Mouse (Mus musculus): ENCODE measurements around the gene Plekha6. TPM values are rescaled to one million over a fixed set of nuclear protein-coding genes. Genes with fewer than 3 reads are reported as not detected.
"Not testable (repeated sequence)": the region's sequence is repeated elsewhere in the genome, so short reads cannot be mapped to it uniquely, and the experiment has no call there.

The Plekha6 gene
- polyA plus RNA-seq, 1 experiment = 97.1 TPM

DNA sequence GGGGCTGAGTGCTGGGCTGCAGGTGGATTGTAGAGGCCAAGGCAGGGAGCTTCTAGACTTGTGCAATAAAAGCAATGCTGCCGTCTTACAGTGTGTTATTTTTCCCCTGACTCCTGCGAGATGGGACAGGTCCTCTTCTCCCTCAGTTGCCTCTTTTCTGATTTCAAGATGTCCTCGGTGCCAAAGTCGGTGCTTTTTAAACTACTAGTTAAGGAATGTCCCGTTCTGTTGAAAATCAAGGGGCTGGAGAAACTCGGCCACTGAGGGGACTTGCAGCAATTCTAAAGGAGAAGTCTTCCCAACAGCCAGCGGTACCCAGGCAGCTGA, 165.6 kb downstream of the Plekha6 start:
- no peak for TF ChIP-seq CTCF (IDR thresholded peaks at IDR 0.05; ENCODE audit: control insufficient read depth, insufficient read depth, insufficient replicate concordance, low read depth, low read length)
- no peak for TF ChIP-seq POLR2A (IDR thresholded peaks at IDR 0.05; ENCODE audit: control insufficient read depth, low read depth, low read length)
- H3K4me3 ChIP-seq (ENCODE audit: control insufficient read depth, low read depth, low read length) = no peak overlapping the region; the same call in 1 of the 2 replicates
- no peak overlapping the region for H3K27ac ChIP-seq (ENCODE audit: control insufficient read depth, insufficient read depth, low read depth, low read length)
- H3K36me3 ChIP-seq (ENCODE audit: control insufficient read depth, insufficient read depth, low read length) = no peaks in the 10 kb centered on the region
- H3K4me1 ChIP-seq (ENCODE audit: control insufficient read depth, insufficient read depth, low read length) = peaks cover 5% of the 10 kb centered on the region
- no peaks in the 10 kb centered on the region for H3K27me3 ChIP-seq (ENCODE audit: control insufficient read depth, insufficient read depth, low read length)

GRCm38 (mm10) chr1:133331142-133331541, 167.1 kb downstream of the Plekha6 start:
- Histone ChIP-seq H3K4me1 (ENCODE audit: control insufficient read depth, insufficient read depth, low read length) (peaks cover 5% of the 10 kb centered on the region), H3K4me3 (ENCODE audit: control insufficient read depth, low read depth, low read length) (no peak overlapping the region), H3K36me3 (ENCODE audit: control insufficient read depth, insufficient read depth, low read length) (no peaks in the 10 kb centered on the region), H3K27me3 (ENCODE audit: control insufficient read depth, insufficient read depth, low read length) (no peaks in the 10 kb centered on the region), H3K27ac (ENCODE audit: control insufficient read depth, insufficient read depth, low read depth, low read length) (no peak overlapping the region)
- TF ChIP-seq POLR2A (IDR thresholded peaks at IDR 0.05; ENCODE audit: control insufficient read depth, low read depth, low read length) (no peak), CTCF (IDR thresholded peaks at IDR 0.05; ENCODE audit: control insufficient read depth, insufficient read depth, insufficient replicate concordance, low read depth, low read length) (no peak)

DNA sequence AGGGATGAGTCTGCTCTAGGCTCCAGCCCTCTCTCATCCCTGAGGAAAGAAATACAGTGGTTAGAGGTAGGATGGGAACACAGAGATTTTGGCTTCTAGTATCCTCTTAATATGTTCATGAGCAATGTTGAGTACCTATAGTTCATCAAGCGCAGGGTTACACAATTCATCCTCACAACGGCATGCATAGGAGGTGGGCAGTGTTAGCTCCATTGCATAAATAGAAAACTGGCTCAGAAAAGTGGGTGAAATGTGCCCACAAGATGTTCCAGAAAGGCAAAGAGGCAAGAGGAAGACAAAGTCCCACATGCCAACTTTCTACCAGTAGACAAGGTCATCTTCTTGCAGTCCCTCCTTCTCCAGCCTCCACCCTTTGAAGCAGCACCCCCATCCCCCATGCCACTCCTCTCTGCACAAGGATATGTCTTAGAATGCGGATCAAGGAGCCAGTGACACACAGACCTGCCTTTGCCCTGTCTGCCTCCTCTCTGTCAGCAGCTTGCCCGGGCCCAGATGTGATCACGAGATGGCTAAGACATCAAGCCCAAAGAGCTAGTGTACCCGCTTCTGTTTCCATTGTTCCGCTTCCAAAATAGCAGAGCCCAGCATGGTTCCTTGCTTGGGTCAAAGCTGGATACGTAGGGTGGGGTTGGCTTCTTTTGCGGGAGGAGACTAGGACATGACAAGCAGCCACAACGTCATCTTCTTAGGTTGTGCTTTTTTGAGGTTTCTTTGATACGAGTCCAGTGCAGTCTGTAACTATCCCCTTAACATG, 168.8 kb downstream of the Plekha6 start:
- no peak for TF ChIP-seq CTCF (IDR thresholded peaks at IDR 0.05; ENCODE audit: control insufficient read depth, insufficient read depth, insufficient replicate concordance, low read depth, low read length)
- TF ChIP-seq POLR2A (IDR thresholded peaks at IDR 0.05; ENCODE audit: control insufficient read depth, low read depth, low read length) = no peak
- Histone ChIP-seq H3K36me3 (ENCODE audit: control insufficient read depth, insufficient read depth, low read length) (no peaks in the 10 kb centered on the region), H3K4me1 (ENCODE audit: control insufficient read depth, insufficient read depth, low read length) (peaks cover 5% of the 10 kb centered on the region), H3K4me3 (ENCODE audit: control insufficient read depth, low read depth, low read length) (no peak overlapping the region), H3K27me3 (ENCODE audit: control insufficient read depth, insufficient read depth, low read length) (no peaks in the 10 kb centered on the region), H3K27ac (ENCODE audit: control insufficient read depth, insufficient read depth, low read depth, low read length) (no peak overlapping the region)

DNA sequence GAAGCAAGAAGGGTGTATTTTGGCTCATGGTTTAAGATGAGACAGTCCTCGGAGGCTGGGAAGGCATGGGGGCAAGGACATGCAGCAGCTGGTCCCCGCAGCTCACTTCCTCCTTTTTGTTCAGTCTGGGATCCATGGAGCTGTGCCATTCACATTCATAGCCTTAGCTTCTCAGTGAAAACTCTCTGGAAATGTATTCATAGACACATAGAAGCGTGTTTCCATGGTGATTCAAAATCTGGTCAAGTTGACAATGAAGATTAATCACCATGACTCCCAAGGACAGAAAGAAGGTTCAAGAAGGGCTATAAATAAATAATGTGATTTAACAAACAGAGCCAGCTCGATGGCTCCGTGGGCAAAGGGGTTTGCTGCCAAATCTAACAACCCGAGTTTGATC, 169.9 kb downstream of the Plekha6 start:
- Histone ChIP-seq H3K36me3 (ENCODE audit: control insufficient read depth, insufficient read depth, low read length) (no peaks in the 10 kb centered on the region), H3K4me1 (ENCODE audit: control insufficient read depth, insufficient read depth, low read length) (peaks cover 5% of the 10 kb centered on the region), H3K27me3 (ENCODE audit: control insufficient read depth, insufficient read depth, low read length) (no peaks in the 10 kb centered on the region), H3K4me3 (ENCODE audit: control insufficient read depth, low read depth, low read length) (no peak overlapping the region), H3K27ac (ENCODE audit: control insufficient read depth, insufficient read depth, low read depth, low read length) (no peak overlapping the region)
- no peak for TF ChIP-seq CTCF (IDR thresholded peaks at IDR 0.05; ENCODE audit: control insufficient read depth, insufficient read depth, insufficient replicate concordance, low read depth, low read length)

- H3K27ac ChIP-seq (ENCODE audit: control insufficient read depth, insufficient read depth, low read depth, low read length) = not testable (repeated sequence)
These were observed 176.4 kb downstream of the Plekha6 start for GRCm38 (mm10) chr1:133340403-133340802.

GRCm38 (mm10) chr1:133344357-133344756, 180.3 kb downstream of the Plekha6 start:
- no peak for TF ChIP-seq CTCF (IDR thresholded peaks at IDR 0.05; ENCODE audit: control insufficient read depth, insufficient read depth, insufficient replicate concordance, low read depth, low read length)
- TF ChIP-seq POLR2A (IDR thresholded peaks at IDR 0.05; ENCODE audit: control insufficient read depth, low read depth, low read length) = no peak
- H3K4me1 ChIP-seq (ENCODE audit: control insufficient read depth, insufficient read depth, low read length) = no peaks in the 10 kb centered on the region
- H3K27ac ChIP-seq (ENCODE audit: control insufficient read depth, insufficient read depth, low read depth, low read length) = no peak overlapping the region
- no peak overlapping the region for H3K4me3 ChIP-seq (ENCODE audit: control insufficient read depth, low read depth, low read length)
- H3K27me3 ChIP-seq (ENCODE audit: control insufficient read depth, insufficient read depth, low read length) = no peaks in the 10 kb centered on the region
- no peaks in the 10 kb centered on the region for H3K36me3 ChIP-seq (ENCODE audit: control insufficient read depth, insufficient read depth, low read length)

More at GRCm38 (mm10) chr1:133340403-133340802, 176.4 kb downstream of the Plekha6 start:
- not testable (repeated sequence) for H3K4me3 ChIP-seq (ENCODE audit: control insufficient read depth, low read depth, low read length); H3K4me1 ChIP-seq (ENCODE audit: control insufficient read depth, insufficient read depth, low read length); H3K36me3 ChIP-seq (ENCODE audit: control insufficient read depth, insufficient read depth, low read length); H3K27me3 ChIP-seq (ENCODE audit: control insufficient read depth, insufficient read depth, low read length)

DNA sequence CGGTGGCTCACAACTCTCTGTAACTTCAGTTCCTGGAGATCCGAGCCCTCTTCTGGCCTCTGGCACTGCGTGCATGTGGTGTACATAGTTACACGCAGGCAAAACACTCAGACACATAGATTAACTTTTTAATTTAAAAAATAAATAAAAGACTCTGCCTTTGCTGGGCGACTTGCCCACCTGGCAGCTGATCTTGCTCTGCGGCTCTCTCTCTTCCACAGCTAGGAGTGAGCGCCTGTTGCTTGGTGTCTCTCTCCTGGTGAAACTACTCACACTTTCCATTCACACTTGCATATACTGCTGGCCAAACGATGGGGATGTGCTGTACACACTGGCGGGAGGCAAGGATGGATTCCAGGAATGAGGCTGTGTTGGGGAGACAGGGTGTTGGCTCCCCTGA, 182.5 kb downstream of the Plekha6 start:
- H3K4me1 ChIP-seq (ENCODE audit: control insufficient read depth, insufficient read depth, low read length) = no peaks in the 10 kb centered on the region
- H3K27ac ChIP-seq (ENCODE audit: control insufficient read depth, insufficient read depth, low read depth, low read length) = no peak overlapping the region
- H3K36me3 ChIP-seq (ENCODE audit: control insufficient read depth, insufficient read depth, low read length) = no peaks in the 10 kb centered on the region
- H3K4me3 ChIP-seq (ENCODE audit: control insufficient read depth, low read depth, low read length) = no peak overlapping the region
- no peaks in the 10 kb centered on the region for H3K27me3 ChIP-seq (ENCODE audit: control insufficient read depth, insufficient read depth, low read length)
- no peak for TF ChIP-seq POLR2A (IDR thresholded peaks at IDR 0.05; ENCODE audit: control insufficient read depth, low read depth, low read length)
- TF ChIP-seq CTCF (IDR thresholded peaks at IDR 0.05; ENCODE audit: control insufficient read depth, insufficient read depth, insufficient replicate concordance, low read depth, low read length) = no peak

- no peak overlapping the region for H3K27ac ChIP-seq (ENCODE audit: control insufficient read depth, insufficient read depth, low read depth, low read length)
- H3K27me3 ChIP-seq (ENCODE audit: control insufficient read depth, insufficient read depth, low read length) = no peaks in the 10 kb centered on the region
- TF ChIP-seq CTCF (IDR thresholded peaks at IDR 0.05; ENCODE audit: control insufficient read depth, insufficient read depth, insufficient replicate concordance, low read depth, low read length) (no peak), POLR2A (IDR thresholded peaks at IDR 0.05; ENCODE audit: control insufficient read depth, low read depth, low read length) (no peak)
- H3K36me3 ChIP-seq (ENCODE audit: control insufficient read depth, insufficient read depth, low read length) = no peaks in the 10 kb centered on the region
- H3K4me3 ChIP-seq (ENCODE audit: control insufficient read depth, low read depth, low read length) = no peak overlapping the region
- no peaks in the 10 kb centered on the region for H3K4me1 ChIP-seq (ENCODE audit: control insufficient read depth, insufficient read depth, low read length)
These were observed 183.2 kb downstream of the Plekha6 start for GRCm38 (mm10) chr1:133347226-133347625.

All from testis, adult 2 months (tissue).